Mouse (Mus musculus) MEL (cell line): ENCODE results near the gene Snx18. TPM values are rescaled to one million over a fixed set of nuclear protein-coding genes. Genes with fewer than 3 reads are reported as not detected.

ENCODE experiments used
- DNase-seq: peaks from one replicate; pipeline ENCODE4 v3.0.0; 2011; ENCODE audit warnings: low read depth, low spot score
- H3K27ac ChIP-seq: 2 replicates; pipeline ENCODE4 v1.5.1; 2012; ENCODE audit warnings: low read depth, mild to moderate bottlenecking, control low read depth, low read length, moderate library complexity; ENCODE audit not compliant: control insufficient read depth
- H3K27me3 ChIP-seq, 2 experiments: fragments of 150-350 bp in 1 of 2; sonication (generic) in 1 of 2; 2 replicates each; pipeline ENCODE4 v1.6.1; 2012; ENCODE audit warnings: low read length in 2 of 2, mild to moderate bottlenecking in 2 of 2, improper control_type of control experiment in 1 of 2, moderate library complexity in 1 of 2; ENCODE audit not compliant: insufficient read depth in 2 of 2, control insufficient read depth in 1 of 2
- H3K36me3 ChIP-seq, 2 experiments: 2 replicates each; pipeline ENCODE4 v1.6.1; 2012 to 2014; ENCODE audit warnings: low read length in 2 of 2, improper control_type of control experiment in 1 of 2, inconsistent platforms in 1 of 2, mild to moderate bottlenecking in 1 of 2; ENCODE audit not compliant: insufficient read depth in 2 of 2, control insufficient read depth in 1 of 2
- H3K4me1 ChIP-seq, 2 experiments: fragments of 150-350 bp in 1 of 2; sonication (generic) in 1 of 2; 2 replicates each; pipeline ENCODE4 v1.6.1; 2012; ENCODE audit warnings: low read length in 2 of 2, improper control_type of control experiment in 1 of 2, mild to moderate bottlenecking in 1 of 2; ENCODE audit not compliant: insufficient read depth in 2 of 2, control insufficient read depth in 1 of 2
- H3K4me3 ChIP-seq, 2 experiments: fragments of 150-350 bp in 1 of 2; sonication (generic) in 1 of 2; 2 replicates each; pipeline ENCODE4 v1.5.1; 2012; ENCODE audit warnings: low read depth in 2 of 2, low read length in 2 of 2, mild to moderate bottlenecking in 2 of 2, moderate library complexity in 2 of 2, control low read depth in 1 of 2, improper control_type of control experiment in 1 of 2; ENCODE audit not compliant: control insufficient read depth in 1 of 2, insufficient read depth in 1 of 2
- H3K79me2 ChIP-seq: 2 replicates; pipeline ENCODE4 v1.6.1; 2012; ENCODE audit warnings: mild to moderate bottlenecking, low read length, moderate library complexity; ENCODE audit not compliant: control insufficient read depth, poor library complexity, insufficient read depth
- H3K9ac ChIP-seq: 2 replicates; pipeline ENCODE4 v1.6.1; 2012; ENCODE audit warnings: low read depth, mild to moderate bottlenecking, control low read depth, low read length, moderate library complexity; ENCODE audit not compliant: control insufficient read depth, poor library complexity, severe bottlenecking
- H3K9me3 ChIP-seq: fragments of 150-350 bp; sonication (generic); replicated peaks from 2 replicates; pipeline ENCODE4 v1.6.1; 2012; ENCODE audit warnings: mild to moderate bottlenecking, low read length, improper control_type of control experiment, moderate library complexity; ENCODE audit not compliant: insufficient read depth
- BHLHE40 ChIP-seq: IDR thresholded peaks from 2 replicates; pipeline ENCODE4 v1.6.1; 2012; ENCODE audit warnings: low read depth, mild to moderate bottlenecking, inconsistent platforms, low read length, improper control_type of control experiment, borderline replicate concordance
- CHD1 ChIP-seq: IDR thresholded peaks from 2 replicates; pipeline ENCODE4 v1.6.1; 2012; ENCODE audit warnings: low read depth, mild to moderate bottlenecking, inconsistent platforms, low read length, improper control_type of control experiment
- CTCF ChIP-seq, 3 experiments: IDR thresholded peaks in 2 of 3; conservative IDR thresholded peaks in 1 of 3; 2 replicates each; pipeline ENCODE4 v1.5.1; 2011 to 2012; ENCODE audit warnings: low read length in 3 of 3, low read depth in 2 of 3, mild to moderate bottlenecking in 2 of 3, improper control_type of control experiment in 1 of 3, inconsistent platforms in 1 of 3, mixed read lengths in 1 of 3, moderate library complexity in 1 of 3; ENCODE audit not compliant: control insufficient read depth in 1 of 3, insufficient read depth in 1 of 3, poor library complexity in 1 of 3, severe bottlenecking in 1 of 3
- E2F4 ChIP-seq: IDR thresholded peaks from 2 replicates; pipeline ENCODE4 v1.6.1; 2011; ENCODE audit warnings: low read depth, low read length, improper control_type of control experiment, borderline replicate concordance
- ELF1 ChIP-seq: IDR thresholded peaks from 2 replicates; pipeline ENCODE4 v1.6.1; 2014; ENCODE audit warnings: low read depth, mild to moderate bottlenecking, inconsistent platforms, low read length, improper control_type of control experiment, moderate library complexity
- EP300 ChIP-seq, 2 experiments: IDR thresholded peaks; 2 replicates each; pipeline ENCODE4 v1.6.1; 2011; ENCODE audit warnings: improper control_type of control experiment in 2 of 2, low read length in 2 of 2, low read depth in 1 of 2, mild to moderate bottlenecking in 1 of 2
- ETS1 ChIP-seq: IDR thresholded peaks from 2 replicates; pipeline ENCODE4 v1.6.1; 2012; ENCODE audit warnings: low read depth, mild to moderate bottlenecking, inconsistent platforms, low read length, improper control_type of control experiment, moderate library complexity
- GATA1 ChIP-seq: IDR thresholded peaks from 2 replicates; pipeline ENCODE4 v1.6.1; 2011; ENCODE audit warnings: low read depth, low read length, improper control_type of control experiment
- HCFC1 ChIP-seq: IDR thresholded peaks from 2 replicates; pipeline ENCODE4 v1.6.1; 2012; ENCODE audit warnings: low read depth, mild to moderate bottlenecking, inconsistent platforms, low read length, improper control_type of control experiment, moderate library complexity
- MAFK ChIP-seq: IDR thresholded peaks from 2 replicates; pipeline ENCODE4 v1.6.1; 2011; ENCODE audit warnings: low read depth, mild to moderate bottlenecking, low read length, improper control_type of control experiment, borderline replicate concordance
- MEF2A ChIP-seq: IDR thresholded peaks from 2 replicates; pipeline ENCODE4 v1.6.1; 2014; ENCODE audit warnings: low read depth, mild to moderate bottlenecking, inconsistent platforms, low read length, improper control_type of control experiment; ENCODE audit not compliant: poor library complexity, insufficient replicate concordance, severe bottlenecking; ENCODE audit errors: extremely low read depth
- MXI1 ChIP-seq: IDR thresholded peaks from 2 replicates; pipeline ENCODE4 v1.6.1; 2011; ENCODE audit warnings: mild to moderate bottlenecking, low read depth, low read length, improper control_type of control experiment
- MYB ChIP-seq: IDR thresholded peaks from 2 replicates; pipeline ENCODE4 v1.6.1; 2011; ENCODE audit warnings: mild to moderate bottlenecking, low read depth, low read length, improper control_type of control experiment
- MYC ChIP-seq: IDR thresholded peaks from 2 replicates; pipeline ENCODE4 v1.6.1; 2011; ENCODE audit warnings: low read depth, mild to moderate bottlenecking, low read length, improper control_type of control experiment, moderate library complexity
- NRF1 ChIP-seq: IDR thresholded peaks from 2 replicates; pipeline ENCODE4 v1.6.1; 2014; ENCODE audit warnings: low read depth, mild to moderate bottlenecking, inconsistent platforms, low read length, improper control_type of control experiment, moderate library complexity; ENCODE audit not compliant: poor library complexity, insufficient read depth, severe bottlenecking
- POLR2A ChIP-seq, 2 experiments: IDR thresholded peaks; 2 replicates each; pipeline ENCODE4 v1.6.1; 2011 to 2012; ENCODE audit warnings: low read length in 2 of 2, mild to moderate bottlenecking in 2 of 2, control low read depth in 1 of 2, improper control_type of control experiment in 1 of 2, low read depth in 1 of 2, moderate library complexity in 1 of 2; ENCODE audit not compliant: control insufficient read depth in 1 of 2, insufficient read depth in 1 of 2, poor library complexity in 1 of 2
- POLR2AphosphoS2 ChIP-seq: IDR thresholded peaks from 2 replicates; pipeline ENCODE4 v1.6.1; 2011; ENCODE audit warnings: low read length, improper control_type of control experiment
- POLR2AphosphoS5 ChIP-seq: IDR thresholded peaks from 2 replicates; pipeline ENCODE4 v1.6.1; 2012; ENCODE audit warnings: low read depth, borderline replicate concordance, mild to moderate bottlenecking, inconsistent platforms, low read length, moderate library complexity, mixed read lengths
- RAD21 ChIP-seq: IDR thresholded peaks from 2 replicates; pipeline ENCODE4 v1.6.1; 2011; ENCODE audit warnings: mild to moderate bottlenecking, low read depth, low read length, improper control_type of control experiment
- RCOR1 ChIP-seq: IDR thresholded peaks from 2 replicates; pipeline ENCODE4 v1.6.1; 2012; ENCODE audit warnings: low read depth, mild to moderate bottlenecking, inconsistent platforms, low read length, improper control_type of control experiment
- SIN3A ChIP-seq: IDR thresholded peaks from 2 replicates; pipeline ENCODE4 v1.6.1; 2012; ENCODE audit warnings: low read length, improper control_type of control experiment, inconsistent platforms
- TAL1 ChIP-seq: IDR thresholded peaks from 2 replicates; pipeline ENCODE4 v1.6.1; 2012; ENCODE audit warnings: mild to moderate bottlenecking, inconsistent platforms, low read length, moderate library complexity, mixed read lengths
- TBP ChIP-seq: IDR thresholded peaks from 2 replicates; pipeline ENCODE4 v1.8.0; 2011; ENCODE audit warnings: low read depth, low read length, improper control_type of control experiment
- TCF12 ChIP-seq: IDR thresholded peaks from 2 replicates; pipeline ENCODE4 v1.6.1; 2014; ENCODE audit warnings: low read depth, mild to moderate bottlenecking, inconsistent platforms, low read length, improper control_type of control experiment, moderate library complexity
- UBTF ChIP-seq: IDR thresholded peaks from 2 replicates; pipeline ENCODE4 v1.6.1; 2012; ENCODE audit warnings: low read depth, mild to moderate bottlenecking, inconsistent platforms, low read length, improper control_type of control experiment, moderate library complexity, borderline replicate concordance; ENCODE audit not compliant: insufficient read depth
- USF2 ChIP-seq, 2 experiments: IDR thresholded peaks; 2 replicates each; pipeline ENCODE4 v1.6.1; 2011 to 2012; ENCODE audit warnings: improper control_type of control experiment in 2 of 2, low read length in 2 of 2, borderline replicate concordance in 1 of 2, inconsistent platforms in 1 of 2, low read depth in 1 of 2, mild to moderate bottlenecking in 1 of 2; ENCODE audit not compliant: insufficient read depth in 1 of 2
- ZKSCAN1 ChIP-seq: IDR thresholded peaks from 2 replicates; pipeline ENCODE4 v1.6.1; 2012; ENCODE audit warnings: low read depth, mild to moderate bottlenecking, inconsistent platforms, low read length, improper control_type of control experiment, moderate library complexity
- ZNF384 ChIP-seq: IDR thresholded peaks from 2 replicates; pipeline ENCODE4 v1.6.1; 2012; ENCODE audit warnings: low read depth, mild to moderate bottlenecking, inconsistent platforms, low read length, improper control_type of control experiment
- polyA plus RNA-seq, 2 experiments: library from polyadenylated mRNA; stranded (reverse) in 1 of 2; unstranded in 1 of 2; fragments of >175 nt in 1 of 2; fragments of >200 nt in 1 of 2; gene quantifications; 2 replicates each; pipeline versions ENCODE4 v1.2.1 to v1.2.4; 2012; ENCODE audit warnings: low replicate concordance in 2 of 2, low read depth in 1 of 2; ENCODE audit not compliant: insufficient read length in 2 of 2, insufficient read depth in 1 of 2, missing spikeins in 1 of 2
- total RNA-seq: library from RNA; depleted of rRNA; stranded (reverse); fragments of 300-350 nt; gene quantifications from 2 replicates; pipeline ENCODE4 v1.2.3, GENCODE M21; 2012

Snx18 gene
- total and polyA plus RNA-seq, 3 experiments, result 7.7 to 8.7 TPM; not detected in 1

GRCm38 (mm10) chr13:113585606-113586005 lies 32.8 kb downstream of the Snx18 start:
- H3K4me1 ChIP-seq, result no peaks in the 10 kb centered on the region
- H3K79me2 ChIP-seq, result no peaks in the 10 kb centered on the region
- no peak overlapping the region for H3K27ac ChIP-seq
- H3K27me3 ChIP-seq, result no peaks in the 10 kb centered on the region
- H3K4me3 ChIP-seq, result no peak overlapping the region
- H3K36me3 ChIP-seq, result no peaks in the 10 kb centered on the region
- no peak overlapping the region for H3K9ac ChIP-seq
- no peaks in the 10 kb centered on the region for H3K9me3 ChIP-seq
- no peak for TF ChIP-seq SIN3A
- no peak for TF ChIP-seq POLR2AphosphoS5
- no peak for TF ChIP-seq TAL1
- no peak for TF ChIP-seq HCFC1
- TF ChIP-seq ZKSCAN1, result no peak
- TF ChIP-seq ZNF384, result no peak
- TF ChIP-seq NRF1, result no peak
- TF ChIP-seq TCF12, result no peak
- no peak for TF ChIP-seq GATA1
- no peak for TF ChIP-seq MAFK
- no peak for TF ChIP-seq TBP
- no peak for TF ChIP-seq UBTF
- TF ChIP-seq ELF1, result no peak
- TF ChIP-seq E2F4, result no peak
- no peak for TF ChIP-seq USF2 (IDR thresholded peaks at IDR 0.05; ENCODE audit: borderline replicate concordance in 1 of 2, insufficient read depth in 1 of 2, low read depth in 1 of 2, low read length in 2 of 2)
- TF ChIP-seq CTCF (IDR thresholded peaks at IDR 0.05 in 2 of 3, conservative IDR thresholded peaks at IDR 0.05 in 1 of 3; ENCODE audit: control insufficient read depth in 1 of 3, insufficient read depth in 1 of 3, low read depth in 2 of 3, low read length in 3 of 3, poor library complexity in 1 of 3, severe bottlenecking in 1 of 3), result no peak
- DNase-seq, result no peak

- TF ChIP-seq NRF1 (no peak), POLR2AphosphoS2 (no peak), RAD21 (no peak), CHD1 (no peak), ETS1 (no peak), MYC (no peak), POLR2A (IDR thresholded peaks at IDR 0.05; ENCODE audit: control insufficient read depth in 1 of 2, insufficient read depth in 1 of 2, low read depth in 1 of 2, low read length in 2 of 2, poor library complexity in 1 of 2) (no peak), E2F4 (no peak), EP300 (IDR thresholded peaks at IDR 0.05; ENCODE audit: low read depth in 1 of 2, low read length in 2 of 2) (no peak), MAFK (no peak), MEF2A (no peak), MYB (no peak), MXI1 (no peak), TCF12 (no peak), RCOR1 (no peak), ELF1 (no peak), UBTF (no peak), CTCF (IDR thresholded peaks at IDR 0.05 in 2 of 3, conservative IDR thresholded peaks at IDR 0.05 in 1 of 3; ENCODE audit: control insufficient read depth in 1 of 3, insufficient read depth in 1 of 3, low read depth in 2 of 3, low read length in 3 of 3, poor library complexity in 1 of 3, severe bottlenecking in 1 of 3) (no peak), BHLHE40 (no peak), TAL1 (no peak)
- H3K9ac ChIP-seq, result no peak overlapping the region
These were observed 33.9 kb downstream of the Snx18 start for GRCm38 (mm10) chr13:113584431-113584830.

More at GRCm38 (mm10) chr13:113584431-113584830, 33.9 kb downstream of the Snx18 start:
- Histone ChIP-seq H3K27ac (no peak overlapping the region), H3K4me1 (no peaks in the 10 kb centered on the region), H3K79me2 (no peaks in the 10 kb centered on the region), H3K4me3 (no peak overlapping the region), H3K36me3 (no peaks in the 10 kb centered on the region), H3K27me3 (no peaks in the 10 kb centered on the region), H3K9me3 (no peaks in the 10 kb centered on the region)
- no peak for DNase-seq
